In the genomic region with DNA sequence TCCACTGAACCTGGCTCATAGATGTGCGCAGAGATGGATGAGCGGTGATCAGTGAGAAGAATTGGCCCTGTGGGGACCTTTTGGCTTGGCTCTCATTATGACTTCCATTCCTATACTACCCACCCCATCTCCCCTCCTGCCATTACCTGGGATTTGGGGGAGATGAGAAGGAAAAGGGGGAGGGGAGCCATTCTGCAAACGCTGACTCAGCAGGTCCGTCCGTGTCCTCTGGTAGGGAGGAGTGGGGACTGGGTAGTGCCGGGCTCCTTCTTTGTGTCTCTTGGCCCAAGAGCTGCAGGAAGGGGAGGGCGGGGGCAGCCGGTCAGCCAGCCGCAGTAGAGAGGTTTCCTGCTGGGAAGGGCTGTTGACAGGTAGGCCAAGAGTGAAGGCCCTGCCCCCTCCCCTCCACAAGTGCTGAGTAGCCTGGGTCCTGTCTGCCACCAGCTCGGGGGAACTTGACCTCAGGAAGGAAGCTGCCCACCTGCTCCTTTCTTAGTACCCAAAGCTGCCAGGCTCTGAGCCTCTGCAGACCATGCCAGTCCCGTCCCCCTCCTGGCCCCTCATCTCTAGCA, we compare ENCODE assay signal across 16 mouse cellular contexts. TPM values are rescaled to one million over a fixed set of nuclear protein-coding genes. Genes with fewer than 3 reads are reported as not detected.
DNase-seq lines count a peak whose midpoint lies in the region; ATAC-seq and TF ChIP-seq lines count a peak whose summit lies in the region.
"Had no signal": no experiment of that assay in that cellular context is flagged by ENCODE, and none has a peak within 500 bp of the region (broad histone marks: within the 10 kb centered on the region; RNA-seq: fewer than 3 reads in every experiment).

No protein-coding gene starts in this region.

- TF ChIP-seq CTCF in heart, adult 2 months (IDR thresholded peaks at IDR 0.05) = no peak

- H3K27ac ChIP-seq in heart, embryonic 13.5 days (replicated peaks) = 0 out of 2 replicates have a peak overlapping the region, but pooled peaks have one; percentile 12
- no peak overlapping the region for H3K27ac ChIP-seq in heart, adult 2 months
- 0 out of 2 replicates have a peak overlapping the region, but pooled peaks have one; percentile 45 for H3K27ac ChIP-seq in limb, embryonic 12.5 days
- H3K27ac ChIP-seq in hindbrain, embryonic 10.5 days = no peak overlapping the region
- H3K27ac ChIP-seq: embryonic facial prominence, embryonic 15.5 days; hindbrain, embryonic 12.5 days; limb, embryonic 15.5 days; liver, embryonic 15.5 days; stomach, postnatal 0 days had no signal

- peaks cover 90% of the 10 kb centered on the region for H3K27me3 ChIP-seq in heart, embryonic 13.5 days (replicated peaks)
- H3K27me3 ChIP-seq in heart, adult 2 months (ENCODE audit: control insufficient read depth, insufficient read depth, low read length) = no peaks in the 10 kb centered on the region; the same call in 1 of the 2 replicates
- H3K27me3 ChIP-seq in limb, embryonic 12.5 days = peaks cover 18% of the 10 kb centered on the region
- peaks cover 72% of the 10 kb centered on the region for H3K27me3 ChIP-seq in hindbrain, embryonic 10.5 days (ENCODE audit: insufficient read depth, poor library complexity, severe bottlenecking)
- H3K27me3 ChIP-seq: limb, embryonic 15.5 days had no signal

- H3K9me3 ChIP-seq in heart, embryonic 13.5 days = no peaks in the 10 kb centered on the region
- no peaks in the 10 kb centered on the region for H3K9me3 ChIP-seq in limb, embryonic 12.5 days
- H3K9me3 ChIP-seq in hindbrain, embryonic 10.5 days = no peaks in the 10 kb centered on the region
- H3K9me3 ChIP-seq: embryonic facial prominence, embryonic 15.5 days; hindbrain, embryonic 12.5 days; limb, embryonic 15.5 days; liver, embryonic 15.5 days had no signal

- no peak overlapping the region for H3K4me3 ChIP-seq in heart, embryonic 13.5 days
- H3K4me3 ChIP-seq in heart, adult 2 months = no peak overlapping the region
- no peak overlapping the region for H3K4me3 ChIP-seq in limb, embryonic 12.5 days (replicated peaks)
- no peak overlapping the region for H3K4me3 ChIP-seq in hindbrain, embryonic 10.5 days
- H3K4me3 ChIP-seq: embryonic facial prominence, embryonic 15.5 days; hindbrain, embryonic 12.5 days; limb, embryonic 15.5 days; liver, embryonic 15.5 days had no signal

- peaks cover 23% of the 10 kb centered on the region for H3K4me1 ChIP-seq in heart, embryonic 13.5 days
- no peaks in the 10 kb centered on the region for H3K4me1 ChIP-seq in heart, adult 2 months (ENCODE audit: control insufficient read depth, insufficient read depth, low read length)
- peaks cover 54% of the 10 kb centered on the region for H3K4me1 ChIP-seq in limb, embryonic 12.5 days (replicated peaks)
- H3K4me1 ChIP-seq in hindbrain, embryonic 10.5 days (replicated peaks) = peaks cover 55% of the 10 kb centered on the region
- H3K4me1 ChIP-seq: liver, embryonic 15.5 days had no signal

- H3K4me2 ChIP-seq in heart, embryonic 13.5 days = peak overlapping the region; percentile 39
- H3K4me2 ChIP-seq in limb, embryonic 12.5 days = peak overlapping the region; percentile 39; the same call in 1 of the 2 replicates
- H3K4me2 ChIP-seq: embryonic facial prominence, embryonic 15.5 days; hindbrain, embryonic 12.5 days; limb, embryonic 15.5 days; liver, embryonic 15.5 days had no signal

- no peaks in the 10 kb centered on the region for H3K79me2 ChIP-seq in heart, adult 2 months (replicated peaks; ENCODE audit: control insufficient read depth, insufficient read depth, low read length)

- intact Hi-C loops in heart, adult 2 months (cut with DNase I) = loop anchor here (5.0 to 10.0 kb wide), 2 partner anchors 174 to 247 kb away; no protein-coding TSS in a partner anchor

- H3K9ac ChIP-seq in heart, embryonic 13.5 days = 0 out of 2 replicates have a peak overlapping the region, but pooled peaks have one; percentile 2
- H3K9ac ChIP-seq in heart, adult 2 months (ENCODE audit: low read depth, low read length) = no peak overlapping the region
- no peak overlapping the region for H3K9ac ChIP-seq in limb, embryonic 12.5 days (replicated peaks)
- H3K9ac ChIP-seq: embryonic facial prominence, embryonic 15.5 days; hindbrain, embryonic 12.5 days; limb, embryonic 15.5 days; liver, embryonic 15.5 days had no signal

- ATAC-seq in heart, embryonic 13.5 days (ENCODE audit: extremely low read depth, insufficient number of reproducible peaks, low FRiP score, low TSS enrichment) = no peak
- ATAC-seq in common myeloid progenitor, adult 5-6 weeks (replicated peaks; ENCODE audit: low read depth, poor library complexity, severe bottlenecking) = 0 out of 2 replicates have a peak, but pooled peaks have one; percentile 5
- ATAC-seq in limb, embryonic 12.5 days (ENCODE audit: insufficient number of reproducible peaks, insufficient read depth, low FRiP score, low TSS enrichment, low read depth) = no peak

- TF ChIP-seq POLR2A in heart, adult 2 months (IDR thresholded peaks at IDR 0.05; ENCODE audit: insufficient read depth, low read depth, low read length) = no peak

- no peak for TF ChIP-seq EP300 in heart, adult 2 months (IDR thresholded peaks at IDR 0.05; ENCODE audit: insufficient read depth, low read depth, low read length)

- DNase-seq in heart, adult 2 months = no peak
- peak; percentile 9 for DNase-seq in lung, postnatal 36 days
- no peak for DNase-seq in lung, adult 18-20 months
- DNase-seq in hindbrain, embryonic 10.5 days (ENCODE audit: low spot score) = no peak
- DNase-seq: adrenal gland, postnatal 14 days; cerebellum, adult 9-11 months; kidney, adult 8-10 months; lung, postnatal 10 days had no signal

- no peaks in the 10 kb centered on the region for H3K36me3 ChIP-seq in heart, embryonic 13.5 days
- H3K36me3 ChIP-seq in heart, adult 2 months (ENCODE audit: control insufficient read depth, insufficient read depth, low read length) = no peaks in the 10 kb centered on the region
- H3K36me3 ChIP-seq in limb, embryonic 12.5 days = peaks cover 88% of the 10 kb centered on the region
- H3K36me3 ChIP-seq in hindbrain, embryonic 10.5 days = peaks cover 100% of the 10 kb centered on the region
- H3K36me3 ChIP-seq: liver, embryonic 15.5 days had no signal

- 13% methylated on average over 10 of the region's 11 CpGs for WGBS in heart, embryonic 13.5 days
- WGBS in heart, adult 2 months = 15% methylated on average over 11 of the region's 11 CpGs
- 30% methylated on average over 11 of the region's 11 CpGs for WGBS in limb, embryonic 12.5 days
- 27% methylated on average over 11 of the region's 11 CpGs for WGBS in hindbrain, embryonic 10.5 days

RNA-seq across cellular contexts. Expression of a gene that starts 15.5 kb away (rescaled TPM):
- 24.2 and 25.7 TPM in 2 replicates for polyA plus RNA-seq in heart, embryonic 13.5 days (2015; fragmentation: Nextera tagmentation; extraction: Ambion mirVana)
- total RNA-seq in heart, adult 2 months (2021) = 10 to 100 TPM; 12.4 to 12.5 TPM
- polyA plus RNA-seq in heart, adult 2 months (2012; rRNA removed) = 22.9 and 30.8 TPM in 2 replicates
- total RNA-seq in common myeloid progenitor, adult 5-6 weeks (2017) = 19.2 and 27.5 TPM in 2 replicates
- polyA plus RNA-seq in limb, embryonic 12.5 days (2016; fragmentation: Nextera tagmentation; extraction: Ambion mirVana) = 51.9 and 54.9 TPM in 2 replicates
- 36.1 and 39.8 TPM in 2 replicates for polyA plus RNA-seq in hindbrain, embryonic 10.5 days (2016; fragmentation: Nextera tagmentation; extraction: Ambion mirVana)

RNA-seq across cellular contexts. Expression of a gene that starts 19.5 kb away (rescaled TPM):
- 0.69 and 1.1 TPM in 2 replicates for polyA plus RNA-seq in heart, embryonic 13.5 days (2015; fragmentation: Nextera tagmentation; extraction: Ambion mirVana)
- 1 to 10 TPM in 1 of 2 experiments, under 1 TPM in 1; 0.99 to 1.0 TPM for total RNA-seq in heart, adult 2 months (2021)
- polyA plus RNA-seq in heart, adult 2 months (2012; rRNA removed) = 1.3 and 1.6 TPM in 2 replicates
- total RNA-seq in common myeloid progenitor, adult 5-6 weeks (2017) = 0.92 and 1.0 TPM in 2 replicates
- polyA plus RNA-seq in limb, embryonic 12.5 days (2016; fragmentation: Nextera tagmentation; extraction: Ambion mirVana) = 8.7 and 12.0 TPM in 2 replicates
- 10.7 and 11.0 TPM in 2 replicates for polyA plus RNA-seq in hindbrain, embryonic 10.5 days (2016; fragmentation: Nextera tagmentation; extraction: Ambion mirVana)

RNA-seq across cellular contexts. Expression of a gene that starts 46.2 kb away (rescaled TPM):
- 3.0 and 3.3 TPM in 2 replicates for polyA plus RNA-seq in heart, embryonic 13.5 days (2015; fragmentation: Nextera tagmentation; extraction: Ambion mirVana)
- total RNA-seq in heart, adult 2 months (2021) = 1 to 10 TPM; 2.9 to 4.5 TPM
- 3.4 and 4.0 TPM in 2 replicates for polyA plus RNA-seq in heart, adult 2 months (2012; rRNA removed)
- 103 and 128 TPM in 2 replicates for total RNA-seq in common myeloid progenitor, adult 5-6 weeks (2017)
- polyA plus RNA-seq in limb, embryonic 12.5 days (2016; fragmentation: Nextera tagmentation; extraction: Ambion mirVana) = 11.1 and 12.8 TPM in 2 replicates
- polyA plus RNA-seq in hindbrain, embryonic 10.5 days (2016; fragmentation: Nextera tagmentation; extraction: Ambion mirVana) = 3.4 and 4.3 TPM in 2 replicates

Comparison
In these comparisons a context has a peak if more than half of its experiments do, and no peak if none do; other contexts are left out.
1. H3K27ac ChIP-seq: peak in heart, embryonic 13.5 days (single experiment) and limb, embryonic 12.5 days (single experiment); none in heart, adult 2 months (single experiment) and hindbrain, embryonic 10.5 days (single experiment).